In the genomic region with DNA sequence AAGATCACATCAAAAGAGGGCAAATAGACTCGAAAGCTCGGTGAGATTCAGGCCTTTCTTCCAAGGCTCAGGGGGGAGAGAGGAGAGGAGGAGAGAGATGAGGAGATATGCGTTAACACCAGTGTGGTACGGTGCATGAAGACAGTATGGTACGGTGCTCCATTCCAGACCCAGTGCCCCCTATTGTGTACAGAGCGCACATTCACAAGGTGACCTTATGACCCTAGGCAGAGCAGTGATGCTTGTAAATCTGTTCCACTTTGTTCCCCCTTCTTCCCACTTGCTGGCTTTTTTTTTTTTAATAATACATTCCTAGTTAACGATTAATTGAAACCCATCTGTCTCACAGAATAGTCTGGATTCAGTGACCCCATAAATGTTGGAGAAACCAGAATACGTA, we compare ENCODE assay signal across 17 mouse cellular contexts. TPM values are rescaled to one million over a fixed set of nuclear protein-coding genes. Genes with fewer than 3 reads are reported as not detected.
DNase-seq lines count a peak whose midpoint lies in the region; ATAC-seq and TF ChIP-seq lines count a peak whose summit lies in the region.
"Had no signal": no experiment of that assay in that cellular context is flagged by ENCODE, and none has a peak within 500 bp of the region (broad histone marks: within the 10 kb centered on the region; RNA-seq: fewer than 3 reads in every experiment).

No protein-coding gene starts in this region.

- no peak overlapping the region for H3K4me3 ChIP-seq in kidney, adult 2 months (ENCODE audit: insufficient read depth, low read depth, low read length)
- H3K4me3 ChIP-seq in lung, embryonic 15.5 days = no peak overlapping the region
- H3K4me3 ChIP-seq in stomach, postnatal 0 days (ENCODE audit: low read depth, low read length) = no peak overlapping the region
- H3K4me3 ChIP-seq in neural tube, embryonic 15.5 days (replicated peaks) = no peak overlapping the region
- H3K4me3 ChIP-seq: forebrain, embryonic 15.5 days; heart, adult 2 months; limb, embryonic 12.5 days; liver, embryonic 13.5 days had no signal

- TF ChIP-seq POLR2A in kidney, adult 2 months (IDR thresholded peaks at IDR 0.05; ENCODE audit: low read depth, low read length) = no peak

- no peaks in the 10 kb centered on the region for H3K36me3 ChIP-seq in kidney, adult 2 months (ENCODE audit: control insufficient read depth, insufficient read depth, low read length)
- H3K36me3 ChIP-seq in lung, embryonic 15.5 days = no peaks in the 10 kb centered on the region
- no peaks in the 10 kb centered on the region for H3K36me3 ChIP-seq in stomach, postnatal 0 days (ENCODE audit: control insufficient read depth, insufficient read depth, low read length)
- H3K36me3 ChIP-seq in neural tube, embryonic 15.5 days = no peaks in the 10 kb centered on the region
- H3K36me3 ChIP-seq: forebrain, embryonic 15.5 days; limb, embryonic 12.5 days; liver, embryonic 13.5 days had no signal

- TF ChIP-seq CTCF in kidney, adult 2 months (conservative IDR thresholded peaks at IDR 0.05; ENCODE audit: insufficient read depth, insufficient read length, low read depth, low read length) = no peak
- no peak for TF ChIP-seq CTCF in stomach, postnatal 0 days (IDR thresholded peaks at IDR 0.05; ENCODE audit: low read depth)

- H3K27ac ChIP-seq in kidney, adult 2 months (ENCODE audit: insufficient read depth, low read depth, low read length) = peak overlapping the region; percentile 47
- peak overlapping the region; percentile 85 for H3K27ac ChIP-seq in lung, embryonic 15.5 days
- peak overlapping the region; percentile 49; the same call in 1 of the 2 replicates for H3K27ac ChIP-seq in stomach, postnatal 0 days (replicated peaks)
- H3K27ac ChIP-seq in neural tube, embryonic 15.5 days (replicated peaks) = no peak overlapping the region
- H3K27ac ChIP-seq: forebrain, embryonic 15.5 days; heart, adult 2 months; limb, embryonic 12.5 days; liver, embryonic 13.5 days had no signal

- H3K9me3 ChIP-seq in lung, embryonic 15.5 days = no peaks in the 10 kb centered on the region
- H3K9me3 ChIP-seq in stomach, postnatal 0 days (ENCODE audit: control insufficient read depth, low read length) = no peaks in the 10 kb centered on the region
- H3K9me3 ChIP-seq in neural tube, embryonic 15.5 days (replicated peaks) = no peaks in the 10 kb centered on the region
- H3K9me3 ChIP-seq: forebrain, embryonic 15.5 days; limb, embryonic 12.5 days; liver, embryonic 13.5 days had no signal

- H3K27me3 ChIP-seq in kidney, adult 2 months (replicated peaks; ENCODE audit: control insufficient read depth, insufficient read depth, low read length) = no peaks in the 10 kb centered on the region
- no peaks in the 10 kb centered on the region for H3K27me3 ChIP-seq in lung, embryonic 15.5 days
- no peaks in the 10 kb centered on the region for H3K27me3 ChIP-seq in stomach, postnatal 0 days (ENCODE audit: control insufficient read depth, insufficient read depth, low read length)
- peaks cover 5% of the 10 kb centered on the region; the same call in 1 of the 2 replicates for H3K27me3 ChIP-seq in neural tube, embryonic 15.5 days (replicated peaks)
- H3K27me3 ChIP-seq: forebrain, embryonic 15.5 days had no signal

- no peak overlapping the region for H3K9ac ChIP-seq in lung, embryonic 15.5 days
- H3K9ac ChIP-seq in stomach, postnatal 0 days (ENCODE audit: low read length) = no peak overlapping the region
- no peak overlapping the region for H3K9ac ChIP-seq in neural tube, embryonic 15.5 days (replicated peaks)
- H3K9ac ChIP-seq: forebrain, embryonic 15.5 days; limb, embryonic 12.5 days; liver, embryonic 13.5 days had no signal

- H3K4me1 ChIP-seq in kidney, adult 2 months (ENCODE audit: control insufficient read depth, insufficient read depth, low read length) = peaks cover 33% of the 10 kb centered on the region
- H3K4me1 ChIP-seq in lung, embryonic 15.5 days = peaks cover 32% of the 10 kb centered on the region; the same call in 1 of the 2 replicates
- H3K4me1 ChIP-seq in stomach, postnatal 0 days (replicated peaks; ENCODE audit: control insufficient read depth, insufficient read depth) = no peaks in the 10 kb centered on the region
- 0 out of 2 replicates have a peak, but pooled peaks cover 3% of the 10 kb centered on the region for H3K4me1 ChIP-seq in neural tube, embryonic 15.5 days
- H3K4me1 ChIP-seq: liver, embryonic 13.5 days had no signal

- H3K4me2 ChIP-seq in lung, embryonic 15.5 days = no peak overlapping the region
- H3K4me2 ChIP-seq in stomach, postnatal 0 days (replicated peaks; ENCODE audit: low read depth) = no peak overlapping the region
- no peak overlapping the region for H3K4me2 ChIP-seq in neural tube, embryonic 15.5 days
- H3K4me2 ChIP-seq: forebrain, embryonic 15.5 days; limb, embryonic 12.5 days; liver, embryonic 13.5 days had no signal

- no peak for TF ChIP-seq EP300 in stomach, postnatal 0 days (optimal IDR thresholded peaks at IDR 0.05)

- ATAC-seq in lung, embryonic 15.5 days (ENCODE audit: borderline replicate concordance, extremely low read depth, low FRiP score, low TSS enrichment) = no peak
- ATAC-seq in stomach, postnatal 0 days (ENCODE audit: low FRiP score, low TSS enrichment) = no peak
- ATAC-seq in neural tube, embryonic 15.5 days (ENCODE audit: low FRiP score) = no peak

- WGBS in kidney, adult 2 months = 31% methylated on average over 8 of the region's 8 CpGs
- 56% methylated on average over 8 of the region's 8 CpGs for WGBS in lung, embryonic 15.5 days
- WGBS in stomach, postnatal 0 days = 59% methylated on average over 8 of the region's 8 CpGs
- WGBS in neural tube, embryonic 15.5 days = 23% methylated on average over 8 of the region's 8 CpGs

- DNase-seq in kidney, adult 2 months = peak; percentile 55
- no peak for DNase-seq in kidney, adult 9 months
- DNase-seq in lung, postnatal 14 days = no peak
- DNase-seq in mesoderm, embryonic 11.5 days (ENCODE audit: low read depth, low spot score) = peak; percentile 37
- no peak for DNase-seq in stomach, postnatal 0 days (ENCODE audit: low spot score)
- DNase-seq in natural killer cell, adult 2 months (ENCODE audit: low spot score in 2 of 2) = no peak
- DNase-seq: cerebellum, adult 8-10 months; gastrocnemius, postnatal 14 days; heart, adult 2 months; heart, postnatal 36 days; liver, embryonic 13.5 days; right cerebral cortex, adult 18-20 months; spleen, adult 18-20 months had no signal

RNA-seq across cellular contexts. Expression of gene Map3k21, which starts 9.3 kb away (rescaled TPM):
- 4.4 and 5.0 TPM in 2 replicates for polyA plus RNA-seq in kidney, adult 2 months (2012; rRNA removed)
- polyA plus RNA-seq in lung, embryonic 15.5 days (2015; fragmentation: Nextera tagmentation; extraction: Ambion mirVana) = 2.7 and 3.3 TPM in 2 replicates
- 1.1 and 1.2 TPM in 2 replicates for polyA plus RNA-seq in stomach, postnatal 0 days (2015; fragmentation: Nextera tagmentation; extraction: Ambion mirVana)
- polyA plus RNA-seq in neural tube, embryonic 15.5 days (2015; fragmentation: Nextera tagmentation; extraction: Ambion mirVana) = 0.59 and 0.86 TPM in 2 replicates

RNA-seq across cellular contexts. Expression of gene Pcnx2, which starts 21.4 kb away (rescaled TPM):
- 0.20 and 0.23 TPM in 2 replicates for polyA plus RNA-seq in kidney, adult 2 months (2012; rRNA removed)
- 0.24 and 0.36 TPM in 2 replicates for polyA plus RNA-seq in lung, embryonic 15.5 days (2015; fragmentation: Nextera tagmentation; extraction: Ambion mirVana)
- 0.17 and 0.22 TPM in 2 replicates for polyA plus RNA-seq in stomach, postnatal 0 days (2015; fragmentation: Nextera tagmentation; extraction: Ambion mirVana)
- polyA plus RNA-seq in neural tube, embryonic 15.5 days (2015; fragmentation: Nextera tagmentation; extraction: Ambion mirVana) = 3.6 and 4.8 TPM in 2 replicates

Comparison
In these comparisons a context has a peak if more than half of its experiments do, and no peak if none do; other contexts are left out.
1. DNase-seq: peak in kidney, adult 2 months (single experiment) and mesoderm, embryonic 11.5 days (single experiment); none in kidney, adult 9 months (single experiment), lung, postnatal 14 days (single experiment), stomach, postnatal 0 days (single experiment) and natural killer cell, adult 2 months (0 of 2).